Mouse (Mus musculus) layer of hippocampus, postnatal 10 days (tissue): ENCODE measurements around the gene Wbp11. TPM values are rescaled to one million over a fixed set of nuclear protein-coding genes. Genes with fewer than 3 reads are reported as not detected.

Source experiments
- DNase-seq, 2 experiments: peaks; one replicate each; pipeline ENCODE4 v3.0.0; 2021; ENCODE audit warnings: low spot score in 2 of 2
- total RNA-seq, 2 experiments: library from RNA; stranded (reverse); gene quantifications; 2 replicates each; pipeline ENCODE4 v1.2.3; 2021

The Wbp11 gene
- total RNA-seq, 2 experiments from 2014 or later: 109 to 110 TPM

DNA sequence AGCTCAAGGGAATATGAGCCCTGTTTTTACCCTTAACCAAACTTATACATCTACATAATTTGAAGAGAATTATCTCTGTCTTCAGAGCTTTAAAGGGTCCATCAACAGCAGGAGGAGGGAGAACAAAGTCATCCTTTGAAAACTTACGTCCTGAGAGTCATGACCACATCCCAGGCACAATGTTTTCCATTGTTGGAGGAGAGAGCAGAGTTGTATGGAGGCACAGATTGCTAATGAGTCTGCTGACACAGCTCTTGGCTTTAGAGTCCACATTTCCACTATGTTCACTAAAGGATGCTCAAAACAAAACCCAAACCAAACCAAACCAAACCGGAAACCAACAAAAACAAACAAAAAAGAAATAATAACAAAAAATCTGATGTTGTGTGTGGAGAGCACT lies 16.9 kb upstream of the Wbp11 start:
- no peak for DNase-seq

DNA sequence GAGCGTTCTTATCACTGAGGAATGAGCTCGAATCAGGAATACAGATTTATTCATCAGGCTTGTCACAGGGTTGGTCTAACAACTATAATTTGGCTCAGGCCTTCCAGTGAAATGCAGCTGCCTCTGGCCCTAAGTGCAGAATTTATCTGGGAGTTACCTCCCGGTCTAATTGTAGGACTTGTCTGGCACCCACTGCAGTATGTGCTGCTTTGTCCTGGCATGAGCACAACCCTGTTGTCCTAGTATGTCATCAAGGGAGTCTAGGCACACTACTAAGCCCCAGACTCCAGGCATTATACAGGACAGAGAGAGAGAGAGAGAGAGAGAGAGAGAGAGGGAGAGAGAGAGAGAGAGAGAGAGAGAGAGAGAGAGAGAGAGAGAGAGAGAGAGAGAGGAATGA lies 9.3 kb upstream of the Wbp11 start:
- no peak for DNase-seq

- DNase-seq: no peak
Measured at GRCm38 (mm10) chr6:136835352-136835751, 7.3 kb upstream of the Wbp11 start, which contains the start of gene Smco3. Smco3 (minus strand) TSS chr6:136835452.

DNA sequence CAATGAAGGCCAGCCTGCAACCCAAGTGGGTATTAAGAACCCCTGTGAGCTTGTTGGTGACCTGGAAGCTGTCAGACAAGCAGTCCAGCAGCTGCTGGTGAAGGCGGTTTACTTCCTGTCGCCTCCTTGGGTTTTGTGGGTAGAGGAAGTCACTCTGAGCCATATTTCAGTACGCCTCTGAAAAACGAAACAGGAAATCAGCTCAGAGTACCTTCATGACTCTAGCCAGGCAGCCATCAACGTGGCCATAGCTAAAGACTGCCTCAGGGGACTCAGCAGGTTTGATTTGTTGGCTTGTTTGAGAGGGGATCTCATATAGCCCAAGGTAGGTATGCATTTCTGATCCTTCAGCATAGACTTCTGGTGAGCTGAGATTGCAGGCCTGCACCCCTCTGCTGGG lies 3.7 kb upstream of the Wbp11 start:
- no peak for DNase-seq

DNA sequence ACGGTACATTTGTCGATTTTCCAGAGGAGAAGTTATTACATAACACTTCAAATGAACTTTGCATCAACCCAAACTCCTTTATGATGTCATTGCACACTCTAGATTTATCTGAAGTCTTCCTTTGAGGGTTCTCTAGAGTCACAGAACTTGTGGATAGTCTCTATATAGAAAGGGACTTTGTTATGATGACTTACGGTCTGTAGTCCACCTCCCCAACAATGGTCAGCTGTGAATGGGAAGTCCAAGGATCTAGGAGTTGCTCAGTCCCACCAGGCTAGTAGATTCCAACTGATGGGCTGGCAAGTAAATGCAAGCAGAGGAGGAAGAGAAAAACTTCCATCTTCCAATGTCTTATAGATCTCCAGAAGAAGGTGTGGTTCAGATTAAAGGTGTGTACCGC lies 648 bp upstream of the Wbp11 start:
- DNase-seq: no peak

DNA sequence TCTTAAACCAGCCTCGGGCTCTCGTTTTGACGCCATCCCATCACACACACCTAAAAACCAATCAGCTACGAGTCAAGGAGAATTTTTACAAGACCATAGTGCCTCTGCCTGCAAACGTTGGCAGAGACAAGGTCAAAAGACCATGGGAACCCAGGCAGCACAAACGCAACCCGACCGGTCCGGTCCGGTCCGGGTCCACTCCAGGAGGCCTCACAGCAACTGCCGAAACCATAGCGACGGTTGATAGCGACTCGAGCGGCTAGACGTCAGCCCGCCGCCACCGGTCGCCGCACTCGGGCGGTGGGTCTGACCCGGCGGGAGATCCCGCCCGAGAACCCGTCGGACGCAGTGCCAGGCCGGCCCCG lies 535 bp downstream of the Wbp11 start, which contains the start of gene BC049715:
TSS of gene BC049715 (plus strand) at position 111 of the 365 bp plus-strand sequence.
- no peak for DNase-seq

GRCm38 (mm10) chr6:136827116-136827515 lies 917 bp downstream of the Wbp11 start:
- DNase-seq: no peak

DNA sequence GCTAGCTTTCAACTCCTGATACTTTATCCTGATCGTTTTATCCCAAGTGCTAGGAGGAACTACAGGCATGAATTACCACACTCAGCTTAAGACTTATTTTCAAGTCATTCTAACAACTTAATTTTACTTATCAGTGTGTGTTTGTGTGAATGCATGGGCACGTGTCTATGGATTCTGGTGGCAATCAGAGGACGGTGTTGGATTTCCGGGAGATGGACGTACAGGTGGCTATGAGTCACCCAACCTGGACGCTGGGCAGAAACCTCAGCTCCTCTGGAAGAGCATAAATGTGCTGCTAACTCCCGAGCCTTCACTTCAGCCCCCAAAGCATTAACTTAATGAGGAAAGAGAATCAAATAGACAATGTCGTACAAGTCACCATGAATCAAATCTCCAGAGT lies 3.0 kb downstream of the Wbp11 start:
- no peak for DNase-seq

DNA sequence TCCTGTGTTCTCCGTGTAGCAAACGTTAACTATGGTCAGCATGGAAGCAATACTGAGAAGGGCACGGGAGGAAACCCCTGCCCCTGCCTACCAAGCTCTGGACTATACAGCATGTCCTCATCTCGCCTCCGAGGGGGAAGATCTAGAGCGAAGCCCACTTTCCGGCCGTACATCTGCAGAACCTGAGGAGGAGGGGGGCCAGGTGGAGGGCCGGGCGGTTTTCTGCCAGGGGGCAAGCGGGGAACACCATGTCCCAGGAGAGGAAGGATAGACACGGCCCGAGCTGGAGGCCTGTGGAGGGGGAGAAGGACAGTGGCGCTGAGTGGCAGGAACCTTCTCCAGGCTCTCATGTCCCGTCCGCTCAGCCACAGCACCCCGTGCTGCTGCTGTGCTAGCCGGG lies 6.9 kb downstream of the Wbp11 start:
- no peak for DNase-seq

GRCm38 (mm10) chr6:136820381-136820780 lies 7.7 kb downstream of the Wbp11 start:
- DNase-seq: no peak

DNA sequence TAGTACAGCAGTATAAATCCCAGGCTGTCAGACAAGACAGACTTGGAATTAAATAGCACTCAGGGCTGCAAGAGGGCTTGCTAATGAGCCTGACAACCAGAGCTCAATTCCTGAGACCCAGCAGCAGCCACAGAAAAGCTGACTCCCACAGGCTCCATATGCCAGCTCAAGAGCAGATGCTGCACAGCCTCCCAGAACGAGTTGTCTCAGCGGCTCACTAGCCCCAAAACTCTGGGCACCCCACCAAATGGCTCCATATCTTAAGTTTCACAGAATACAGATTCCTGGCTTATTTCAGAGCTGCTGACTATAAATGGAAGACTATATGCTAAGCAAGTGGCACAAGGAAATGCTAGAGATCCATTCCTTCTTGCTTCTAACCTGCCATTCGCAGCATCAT lies 10.5 kb downstream of the Wbp11 start:
- peak; percentile 33 to 63 for DNase-seq

GRCm38 (mm10) chr6:136816826-136817225 lies 11.2 kb downstream of the Wbp11 start:
- no peak for DNase-seq

- no peak for DNase-seq
Measured at GRCm38 (mm10) chr6:136815381-136815780, 12.7 kb downstream of the Wbp11 start.

DNA sequence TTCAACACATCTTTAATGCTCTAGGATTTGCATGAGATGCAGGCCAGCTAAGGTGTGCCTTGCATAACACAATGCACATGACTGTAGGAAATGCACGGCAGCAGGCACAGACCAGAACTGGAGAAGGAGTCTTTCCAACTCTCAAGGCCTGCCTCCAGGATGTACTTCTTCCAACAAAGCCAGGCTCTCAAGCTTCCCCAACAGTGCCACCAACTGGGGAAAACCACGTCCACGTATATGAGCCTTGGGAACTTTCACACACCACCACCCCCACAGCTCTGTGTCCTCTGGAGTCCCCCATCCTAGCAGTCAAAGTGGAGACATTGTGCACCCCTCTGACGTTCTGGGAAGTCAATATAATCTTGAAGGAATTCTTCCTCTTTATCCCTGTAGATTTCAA lies 14.9 kb downstream of the Wbp11 start:
- DNase-seq: no peak

GRCm38 (mm10) chr6:136811196-136811595 lies 16.8 kb downstream of the Wbp11 start:
- DNase-seq: no peak

DNA sequence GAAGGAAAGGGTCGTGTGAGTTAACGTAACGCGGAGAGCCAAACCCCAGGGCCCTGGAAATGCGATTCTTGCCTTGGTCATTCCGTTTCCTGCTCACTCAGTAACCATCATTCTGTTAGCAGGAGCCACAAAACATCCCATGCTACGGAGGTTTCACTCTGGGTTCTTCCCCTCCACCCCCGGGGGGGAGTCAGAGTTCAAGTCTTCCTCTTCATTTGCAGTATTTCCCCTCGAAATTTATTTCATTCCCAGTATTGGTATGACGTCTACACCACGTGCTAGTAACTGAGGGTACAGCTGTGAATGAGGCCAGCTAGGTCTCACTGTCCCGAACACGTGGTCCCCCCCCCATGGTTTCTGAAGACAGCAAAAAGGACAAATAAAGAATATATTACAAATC lies 18.4 kb downstream of the Wbp11 start:
- DNase-seq: no peak

- no peak for DNase-seq
Measured at GRCm38 (mm10) chr6:136809077-136809476, 19.0 kb downstream of the Wbp11 start.

DNA sequence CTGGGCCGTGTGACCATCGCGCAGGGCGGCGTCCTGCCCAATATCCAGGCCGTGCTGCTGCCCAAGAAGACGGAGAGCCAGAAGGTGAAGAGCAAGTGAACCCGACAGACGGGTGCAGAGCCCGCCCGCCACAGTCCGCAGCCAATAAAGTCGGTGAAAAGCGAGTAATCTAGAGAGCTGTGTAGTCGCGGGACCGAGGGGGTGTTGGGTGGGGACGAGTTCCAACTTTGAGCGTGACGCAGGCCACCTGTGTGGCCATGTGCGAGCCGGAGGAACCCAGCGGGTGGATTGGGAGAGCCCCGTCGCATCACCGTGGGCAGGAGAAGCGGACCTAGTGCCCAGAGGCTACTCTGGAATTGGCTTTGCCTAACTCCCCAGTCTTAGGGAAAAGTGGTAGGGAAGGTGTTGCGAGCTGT lies 19.4 kb downstream of the Wbp11 start:
- peak; percentile 48 to 54 for DNase-seq

GRCm38 (mm10) chr6:136808014-136808417 lies 20.0 kb downstream of the Wbp11 start, which contains the start of gene H2afj:
H2afj (plus strand) TSS chr6:136808244.
- peak; percentile 99 to 100 for DNase-seq

- no peak for DNase-seq
Measured at GRCm38 (mm10) chr6:136807395-136808013, 20.5 kb downstream of the Wbp11 start.

GRCm38 (mm10) chr6:136806819-136807218 lies 21.2 kb downstream of the Wbp11 start:
- no peak for DNase-seq

DNA sequence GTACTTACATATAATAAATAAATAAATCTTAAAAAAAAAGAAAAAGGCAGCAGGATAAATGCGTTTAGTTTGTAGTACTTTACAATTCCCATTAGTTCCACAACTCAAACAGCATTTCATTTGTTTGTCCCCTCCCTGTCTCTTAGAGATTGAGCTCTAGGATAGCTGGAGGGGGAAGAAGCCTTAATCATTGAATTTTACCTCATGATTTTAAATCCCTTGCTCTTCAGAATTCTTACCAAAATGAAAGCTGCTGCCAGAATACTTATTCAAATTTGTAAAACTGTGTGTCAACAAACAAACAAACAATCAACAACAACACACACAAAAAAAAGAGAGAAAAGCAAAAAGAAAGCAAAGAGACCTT lies 22.6 kb downstream of the Wbp11 start:
- DNase-seq: no peak

DNA sequence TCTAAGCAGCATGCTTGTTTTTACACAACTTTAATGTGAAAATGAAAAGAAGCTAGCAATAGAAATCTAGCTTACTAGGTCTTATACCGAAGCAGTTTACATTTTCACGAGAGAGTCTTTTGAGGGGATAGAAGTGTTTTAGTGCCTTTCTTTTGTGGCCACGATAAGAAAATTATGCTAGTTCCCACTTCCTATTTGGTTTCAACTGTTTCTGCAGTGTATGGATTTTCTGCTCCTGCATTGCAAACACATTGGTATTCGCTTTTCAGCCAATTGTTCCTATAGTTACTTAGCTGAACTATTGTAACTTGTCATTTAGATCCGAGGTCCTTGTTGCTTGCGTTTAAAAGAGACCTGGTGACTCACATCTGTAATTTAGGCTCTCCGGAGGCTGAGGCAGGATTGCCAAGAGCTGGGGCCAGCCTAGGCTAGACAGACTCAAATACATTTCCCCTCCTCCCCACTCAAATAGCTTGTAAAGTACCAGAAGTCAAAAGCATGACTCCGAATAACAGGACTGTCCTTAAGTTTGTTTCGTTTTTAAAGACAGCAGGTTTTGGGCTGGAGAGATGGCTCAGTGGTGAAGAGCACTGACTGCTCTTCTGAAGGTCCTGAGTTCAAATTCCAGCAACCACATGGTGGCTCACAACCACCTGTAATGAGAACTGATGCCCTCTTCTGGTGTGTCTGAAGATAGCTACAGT lies 23.2 kb downstream of the Wbp11 start:
- DNase-seq: no peak
